Mouse (Mus musculus) bone marrow macrophage, adult 2 months (primary cell): ENCODE data around the gene Rab11fip4.

ENCODE experiments used
- CTCF ChIP-seq: IDR thresholded peaks from 2 replicates; pipeline ENCODE4 v1.5.1; 2012; ENCODE audit warnings: low read depth, mild to moderate bottlenecking, low read length, moderate library complexity
- POLR2A ChIP-seq: IDR thresholded peaks from 2 replicates; pipeline ENCODE4 v1.6.1; 2012; ENCODE audit warnings: mild to moderate bottlenecking, low read depth, low read length, borderline replicate concordance

GRCm38 (mm10) chr11:79715316-79715715 lies 124.3 kb downstream of the Rab11fip4 start:
- TF ChIP-seq POLR2A = no peak
- TF ChIP-seq CTCF = no peak
